Mouse (Mus musculus) embryonic facial prominence, embryonic 10.5 days (tissue): ENCODE measurements around the gene Sv2c. TPM values are rescaled to one million over a fixed set of nuclear protein-coding genes. Genes with fewer than 3 reads are reported as not detected.
"Not testable (repeated sequence)": the region's sequence is repeated elsewhere in the genome, so short reads cannot be mapped to it uniquely, and the experiment has no call there.

Source experiments
- DNase-seq: peaks from one replicate; pipeline ENCODE4 v3.0.0-alpha.2; 2017; ENCODE audit warnings: low spot score
- H3K27ac ChIP-seq: fragments of 300-500 bp; sonication (generic); replicated peaks from 2 replicates; pipeline ENCODE4 v1.5.1; 2016; ENCODE audit warnings: mild to moderate bottlenecking
- H3K27me3 ChIP-seq: fragments of 300-500 bp; sonication (generic); replicated peaks from 2 replicates; pipeline ENCODE4 v1.6.1; 2016; ENCODE audit warnings: low read depth, mild to moderate bottlenecking; ENCODE audit not compliant: poor library complexity, severe bottlenecking
- H3K36me3 ChIP-seq: fragments of 300-500 bp; sonication (generic); replicated peaks from 2 replicates; pipeline ENCODE4 v1.6.1; 2016; ENCODE audit warnings: mild to moderate bottlenecking, moderate library complexity
- H3K4me1 ChIP-seq: fragments of 300-500 bp; sonication (generic); 2 replicates; pipeline ENCODE4 v1.6.1; 2016
- H3K4me3 ChIP-seq: fragments of 300-500 bp; sonication (generic); 2 replicates; pipeline ENCODE4 v1.5.1; 2016; ENCODE audit warnings: mild to moderate bottlenecking, moderate library complexity
- H3K9me3 ChIP-seq: fragments of 300-500 bp; sonication (generic); 2 replicates; pipeline ENCODE4 v1.6.1; 2016; ENCODE audit warnings: mild to moderate bottlenecking
- WGBS: fragments of 180-500 bp; shearing (Covaris S2); methylation state at CpG from one replicate; pipeline ENCODE4 v1.1.7; 2016; 5-methylcytosine and 5-hydroxymethylcytosine counted together
- polyA plus RNA-seq: library from polyadenylated mRNA; unstranded; fragments of >200 nt; fragmentation: Nextera tagmentation; extraction: Ambion mirVana; gene quantifications from 2 replicates; pipeline ENCODE4 v1.2.1, GENCODE M21; 2016

Gene Sv2c
- polyA plus RNA-seq, 1 experiment from 2014 or later = 0.87 TPM

DNA sequence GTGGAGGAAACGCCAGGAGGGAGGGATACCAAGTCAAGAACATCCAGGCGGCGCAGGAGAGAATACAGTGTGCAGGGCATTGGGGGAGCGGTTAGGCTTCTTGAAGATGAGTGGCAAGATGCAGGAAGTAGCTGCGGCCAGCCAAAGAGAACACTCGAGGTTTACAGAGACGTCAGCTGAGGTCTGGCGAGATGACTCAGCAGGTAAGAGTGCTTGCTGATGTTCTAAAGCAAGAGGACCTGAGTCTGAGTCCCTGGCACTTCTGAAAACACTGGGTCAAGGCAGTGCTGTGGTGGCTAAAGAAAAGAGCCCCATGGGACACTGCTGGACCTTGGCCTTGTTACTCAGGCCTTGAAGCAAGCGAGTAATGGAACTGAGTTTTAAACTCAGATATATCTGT, 144.2 kb downstream of the Sv2c start:
- Histone ChIP-seq H3K4me3 (no peak overlapping the region), H3K27me3 (0 out of 2 replicates have a peak, but pooled peaks cover 3% of the 10 kb centered on the region), H3K36me3 (no peaks in the 10 kb centered on the region), H3K9me3 (no peaks in the 10 kb centered on the region), H3K4me1 (peaks cover 8% of the 10 kb centered on the region; the same call in 1 of the 2 replicates), H3K27ac (no peak overlapping the region)
- no peak for DNase-seq
- 86% methylated on average over 9 of the region's 9 CpGs for WGBS

DNA sequence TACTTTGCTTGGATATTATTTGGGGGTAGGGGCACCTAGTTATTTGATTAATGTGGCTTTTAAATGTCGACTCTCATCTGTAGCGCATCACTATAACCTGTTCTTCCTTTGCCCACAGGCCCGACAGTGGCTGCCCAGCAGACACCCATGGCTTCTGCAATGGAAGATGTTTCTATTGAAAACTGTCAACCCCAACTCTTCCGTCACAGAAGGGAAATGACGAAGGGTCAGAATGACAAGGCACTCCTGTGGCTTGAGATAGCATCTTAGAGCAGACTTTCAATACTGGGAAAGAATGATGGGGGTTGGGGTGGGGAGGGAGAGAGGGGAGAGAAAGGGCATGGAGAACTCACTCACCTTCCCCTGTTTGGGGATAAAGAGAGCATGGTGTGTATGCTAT, 145.2 kb downstream of the Sv2c start:
- Histone ChIP-seq H3K36me3 (no peaks in the 10 kb centered on the region), H3K9me3 (no peaks in the 10 kb centered on the region), H3K4me1 (peaks cover 7% of the 10 kb centered on the region; the same call in 1 of the 2 replicates), H3K27ac (no peak overlapping the region), H3K27me3 (0 out of 2 replicates have a peak, but pooled peaks cover 3% of the 10 kb centered on the region), H3K4me3 (no peak overlapping the region)
- WGBS = 84% methylated on average over 5 of the region's 5 CpGs
- DNase-seq = no peak

DNA sequence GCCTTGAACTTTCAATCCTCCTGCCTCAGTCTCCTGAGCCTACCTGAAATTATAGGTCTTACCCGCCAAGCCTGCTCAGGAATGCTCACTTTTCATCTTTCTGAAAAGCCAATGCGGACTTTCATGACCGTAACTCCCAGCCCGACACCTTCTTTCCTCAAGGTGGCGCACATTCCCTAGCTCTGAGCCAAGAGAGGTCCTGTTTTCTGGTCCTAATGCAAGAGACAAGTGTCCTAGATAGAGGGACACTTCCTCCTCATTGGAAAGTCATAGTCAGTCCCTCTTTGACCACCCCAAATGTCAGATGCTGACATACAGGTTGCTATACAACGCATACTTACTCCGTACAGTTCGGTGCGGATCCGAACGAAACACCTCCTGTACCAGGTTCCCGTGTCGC, 146.0 kb downstream of the Sv2c start:
- H3K36me3 ChIP-seq = no peaks in the 10 kb centered on the region
- 72% methylated on average over 13 of the region's 13 CpGs for WGBS
- no peak overlapping the region for H3K27ac ChIP-seq
- 0 out of 2 replicates have a peak, but pooled peaks cover 3% of the 10 kb centered on the region for H3K27me3 ChIP-seq
- no peak overlapping the region for H3K4me3 ChIP-seq
- H3K4me1 ChIP-seq = no peaks in the 10 kb centered on the region
- DNase-seq = peak; percentile 34
- no peaks in the 10 kb centered on the region for H3K9me3 ChIP-seq

DNA sequence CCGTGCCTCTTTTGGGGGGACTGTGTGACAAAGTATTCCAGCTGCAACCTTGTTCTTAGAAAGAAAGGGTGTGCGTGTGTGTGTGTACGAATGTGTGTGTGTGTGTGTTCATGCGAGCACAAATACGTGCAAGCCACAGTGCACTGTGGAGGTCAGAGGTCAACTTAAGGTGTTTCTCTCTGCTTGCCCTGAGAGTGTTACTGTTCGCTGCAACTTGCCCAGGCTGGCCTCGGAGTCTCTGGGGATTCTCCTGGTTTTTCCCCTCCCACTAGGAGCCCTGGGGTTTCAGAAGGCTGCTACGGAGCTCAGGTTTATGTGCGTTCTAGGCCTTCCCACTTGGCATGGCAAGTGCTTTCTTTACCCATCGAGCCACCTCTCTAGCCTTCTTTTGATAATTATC, 157.2 kb downstream of the Sv2c start:
- WGBS = 74% methylated on average over 10 of the region's 10 CpGs
- Histone ChIP-seq H3K27ac (no peak overlapping the region), H3K4me3 (no peak overlapping the region), H3K4me1 (peaks cover 5% of the 10 kb centered on the region; the same call in 1 of the 2 replicates), H3K27me3 (0 out of 2 replicates have a peak, but pooled peaks cover 8% of the 10 kb centered on the region), H3K9me3 (no peaks in the 10 kb centered on the region), H3K36me3 (no peaks in the 10 kb centered on the region)
- DNase-seq = no peak

DNA sequence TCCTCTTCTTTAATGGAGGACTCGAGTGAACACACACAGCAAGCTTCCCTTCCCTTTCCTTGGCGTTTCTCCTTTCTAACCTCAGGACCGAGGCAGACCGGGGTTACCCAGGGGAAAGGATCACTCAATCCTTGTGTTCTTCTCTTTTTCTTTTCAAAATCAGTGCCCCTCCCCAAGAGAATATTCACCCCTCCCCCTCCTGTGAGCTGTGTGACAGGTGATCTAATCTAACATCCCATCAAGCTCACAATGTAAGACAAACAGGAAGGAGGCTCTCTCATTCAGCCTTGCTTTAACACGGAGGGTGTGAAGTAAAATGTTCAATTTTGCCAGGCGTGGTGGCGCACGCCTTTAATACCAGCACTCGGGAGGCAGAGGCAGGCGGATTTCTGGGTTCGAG, 158.3 kb downstream of the Sv2c start:
- Histone ChIP-seq H3K36me3 (no peaks in the 10 kb centered on the region), H3K27me3 (peaks cover 8% of the 10 kb centered on the region; the same call in 1 of the 2 replicates), H3K27ac (no peak overlapping the region), H3K4me1 (peaks cover 5% of the 10 kb centered on the region; the same call in 1 of the 2 replicates), H3K4me3 (no peak overlapping the region), H3K9me3 (no peaks in the 10 kb centered on the region)
- 90% methylated on average over 11 of the region's 11 CpGs for WGBS
- no peak for DNase-seq

DNA sequence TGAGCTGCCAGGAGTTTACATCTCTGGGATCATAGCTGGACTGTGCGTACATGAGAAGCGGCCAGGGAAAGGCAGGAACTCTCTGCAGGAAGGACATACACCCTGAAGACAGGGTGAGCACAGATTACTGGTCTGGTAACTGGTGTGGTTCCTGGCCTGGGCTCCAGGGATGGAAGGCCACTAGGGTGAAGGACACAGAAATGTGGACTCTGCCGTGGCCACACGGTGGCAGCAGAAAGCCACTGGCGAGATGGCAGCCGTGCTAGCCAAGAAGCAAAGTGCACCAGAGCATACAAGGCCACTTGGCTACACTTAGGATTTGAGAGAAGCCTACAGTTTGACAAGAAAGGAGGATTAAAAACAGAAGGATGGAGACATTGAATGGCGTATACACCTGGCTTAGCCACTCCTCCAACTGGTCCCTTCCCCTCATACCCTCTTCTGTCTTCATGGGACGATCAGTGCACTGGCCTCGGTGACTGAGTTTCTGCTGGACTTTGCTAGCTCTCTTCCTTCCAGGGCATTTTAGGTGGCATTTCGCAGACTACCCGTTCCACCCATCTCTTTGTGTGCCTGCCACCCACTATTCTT, 158.9 kb downstream of the Sv2c start:
- WGBS = 57% methylated on average over 11 of the region's 11 CpGs
- Histone ChIP-seq H3K36me3 (no peaks in the 10 kb centered on the region), H3K27me3 (peaks cover 10% of the 10 kb centered on the region; the same call in 1 of the 2 replicates), H3K4me3 (no peak overlapping the region), H3K9me3 (no peaks in the 10 kb centered on the region), H3K27ac (no peak overlapping the region), H3K4me1 (peaks cover 3% of the 10 kb centered on the region)
- DNase-seq = peak; percentile 80

DNA sequence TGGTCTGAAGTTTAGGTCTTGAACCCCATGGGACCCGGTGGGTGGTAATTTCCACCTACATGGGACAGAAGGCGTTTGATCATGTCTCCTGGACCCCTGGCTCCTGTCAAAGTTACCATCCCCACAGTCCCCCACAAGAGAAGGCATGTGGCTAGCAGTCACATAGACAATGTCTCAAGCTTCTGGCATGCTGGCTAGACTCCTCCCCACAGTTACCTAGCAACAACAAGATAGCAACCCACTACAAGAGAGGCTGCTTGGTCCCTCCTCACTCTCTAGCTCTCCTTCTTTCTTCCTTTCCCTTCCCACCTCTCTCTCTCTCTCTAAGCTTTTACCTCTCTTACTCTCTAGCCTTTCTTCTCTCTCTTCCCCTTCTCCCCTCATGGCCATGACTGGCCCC, 164.3 kb downstream of the Sv2c start:
- H3K4me3 ChIP-seq, DNase-seq, H3K36me3 ChIP-seq, H3K9me3 ChIP-seq: not testable (repeated sequence)
- Histone ChIP-seq H3K27me3 (peaks cover 11% of the 10 kb centered on the region; the same call in 1 of the 2 replicates), H3K27ac (0 out of 2 replicates have a peak overlapping the region, but pooled peaks have one; percentile 44), H3K4me1 (peaks cover 46% of the 10 kb centered on the region)
- 78% methylated on average over 2 of the region's 2 CpGs for WGBS

DNA sequence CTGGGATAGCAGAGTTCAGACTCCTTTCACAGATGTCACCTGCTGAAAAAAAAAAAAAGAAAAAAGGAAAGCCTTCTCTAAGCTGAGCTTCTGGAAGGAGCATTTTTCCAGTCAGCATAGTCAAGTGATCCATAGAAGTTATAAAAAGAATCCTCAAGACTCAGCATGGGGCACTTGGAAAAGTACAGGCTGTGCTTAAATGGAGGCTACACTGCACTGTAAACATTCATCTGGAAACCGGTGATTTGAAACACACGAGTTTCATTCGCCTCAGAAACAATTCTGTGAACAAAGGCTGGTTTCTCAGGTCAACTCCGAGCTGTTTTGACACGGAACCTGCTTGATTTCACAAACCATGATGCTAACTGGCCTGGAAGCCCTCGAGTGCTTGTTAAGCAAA, 165.6 kb downstream of the Sv2c start:
- H3K4me3 ChIP-seq = no peak overlapping the region
- 83% methylated on average over 6 of the region's 6 CpGs for WGBS

DNA sequence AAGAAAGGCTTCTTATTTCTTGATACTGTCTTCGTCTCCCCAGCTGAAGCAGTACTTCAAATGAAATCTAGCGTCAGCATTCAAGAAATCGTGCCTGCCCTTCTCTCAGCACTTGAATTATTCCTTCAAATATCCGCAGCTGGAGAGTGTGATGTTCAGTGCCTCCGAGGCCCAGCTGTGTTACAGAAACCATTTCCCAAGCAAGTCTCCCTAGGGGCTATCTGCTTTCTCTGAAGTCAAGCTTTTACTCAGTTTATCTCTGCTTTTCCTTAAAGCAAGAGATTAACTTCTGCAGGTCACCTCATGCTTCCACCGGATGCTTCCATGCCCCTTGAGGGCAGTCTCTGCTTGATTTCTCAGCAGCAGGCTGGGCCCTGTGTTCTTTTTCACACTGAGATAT, 166.8 kb downstream of the Sv2c start:
- no peak for DNase-seq
- peaks cover 61% of the 10 kb centered on the region for H3K4me1 ChIP-seq
- H3K4me3 ChIP-seq = no peak overlapping the region
- H3K9me3 ChIP-seq = no peaks in the 10 kb centered on the region
- no peaks in the 10 kb centered on the region for H3K36me3 ChIP-seq
- peaks cover 18% of the 10 kb centered on the region; the same call in 1 of the 2 replicates for H3K27me3 ChIP-seq
- no peak overlapping the region for H3K27ac ChIP-seq
- 65% methylated on average over 6 of the region's 6 CpGs for WGBS

More for the DNA sequence above, 165.6 kb downstream of the Sv2c start:
- Histone ChIP-seq H3K27ac (no peak overlapping the region), H3K36me3 (no peaks in the 10 kb centered on the region), H3K27me3 (peaks cover 18% of the 10 kb centered on the region; the same call in 1 of the 2 replicates), H3K9me3 (no peaks in the 10 kb centered on the region), H3K4me1 (peaks cover 51% of the 10 kb centered on the region)
- no peak for DNase-seq

DNA sequence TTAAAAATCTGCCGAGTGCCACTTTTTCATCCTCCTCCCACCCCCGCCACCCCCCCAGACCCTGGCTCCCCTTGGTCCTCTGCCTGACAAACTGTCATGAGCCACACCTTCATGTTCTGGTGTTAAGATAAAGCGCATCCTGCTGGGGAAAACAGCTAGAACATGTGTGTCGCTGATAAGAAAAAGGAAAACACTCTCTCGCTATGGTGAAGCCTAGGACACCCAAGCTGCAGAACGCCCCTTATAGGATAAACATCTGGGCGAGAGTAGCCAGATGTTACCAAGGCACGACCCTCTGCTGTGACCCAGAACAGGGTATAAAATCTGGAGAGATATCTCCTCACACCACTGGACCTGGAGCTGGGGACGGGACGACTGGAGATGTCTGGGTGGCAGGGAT, 167.2 kb downstream of the Sv2c start:
- Histone ChIP-seq H3K36me3 (no peaks in the 10 kb centered on the region), H3K27ac (0 out of 2 replicates have a peak overlapping the region, but pooled peaks have one; percentile 19), H3K4me3 (no peak overlapping the region), H3K27me3 (peaks cover 18% of the 10 kb centered on the region; the same call in 1 of the 2 replicates), H3K4me1 (peaks cover 65% of the 10 kb centered on the region), H3K9me3 (no peaks in the 10 kb centered on the region)
- DNase-seq = no peak
- WGBS = 63% methylated on average over 10 of the region's 10 CpGs

DNA sequence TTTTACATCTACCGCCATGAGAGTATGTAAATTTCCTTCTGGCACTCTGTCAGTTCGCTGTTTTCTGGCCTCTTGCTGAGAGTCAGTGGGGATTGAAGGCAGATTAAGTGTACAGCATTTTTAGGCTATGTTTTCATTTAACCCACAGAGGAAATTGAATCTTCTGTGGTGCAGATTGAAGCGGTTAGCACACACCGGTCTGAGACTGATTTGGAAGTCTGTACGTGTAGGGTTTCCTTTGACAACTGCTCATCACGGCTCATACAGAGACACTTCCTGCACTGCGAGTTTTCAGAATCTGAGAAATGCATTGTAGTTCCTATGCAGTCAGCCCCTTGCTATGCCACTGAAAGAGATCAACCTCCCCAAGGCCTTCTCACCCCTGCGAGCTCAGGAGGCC, 168.2 kb downstream of the Sv2c start:
- H3K27ac ChIP-seq = 0 out of 2 replicates have a peak overlapping the region, but pooled peaks have one; percentile 41
- H3K36me3 ChIP-seq = no peaks in the 10 kb centered on the region
- H3K4me3 ChIP-seq = no peak overlapping the region
- H3K9me3 ChIP-seq = no peaks in the 10 kb centered on the region
- H3K4me1 ChIP-seq = peaks cover 75% of the 10 kb centered on the region
- H3K27me3 ChIP-seq = peaks cover 18% of the 10 kb centered on the region; the same call in 1 of the 2 replicates
- WGBS = 40% methylated on average over 8 of the region's 8 CpGs
- peak; percentile 21 for DNase-seq

DNA sequence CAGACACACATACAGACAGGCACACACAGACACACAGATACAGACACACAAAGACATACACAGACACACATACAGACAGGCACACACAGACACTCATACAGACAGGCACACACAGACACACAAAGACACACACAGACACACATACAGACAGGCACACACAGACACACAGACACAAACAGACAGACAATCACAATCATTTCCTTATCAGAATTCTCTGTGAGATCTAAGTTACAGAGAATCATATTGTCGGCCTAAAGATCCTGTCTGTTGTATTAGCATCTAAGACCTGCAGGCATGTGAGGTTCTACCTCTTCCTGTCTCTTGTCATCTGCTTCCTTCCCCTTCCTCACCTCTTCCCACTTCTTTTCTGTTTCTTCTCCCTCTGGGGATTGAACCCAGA, 168.7 kb downstream of the Sv2c start:
- H3K27ac ChIP-seq = peak overlapping the region; percentile 41; the same call in 1 of the 2 replicates

DNA sequence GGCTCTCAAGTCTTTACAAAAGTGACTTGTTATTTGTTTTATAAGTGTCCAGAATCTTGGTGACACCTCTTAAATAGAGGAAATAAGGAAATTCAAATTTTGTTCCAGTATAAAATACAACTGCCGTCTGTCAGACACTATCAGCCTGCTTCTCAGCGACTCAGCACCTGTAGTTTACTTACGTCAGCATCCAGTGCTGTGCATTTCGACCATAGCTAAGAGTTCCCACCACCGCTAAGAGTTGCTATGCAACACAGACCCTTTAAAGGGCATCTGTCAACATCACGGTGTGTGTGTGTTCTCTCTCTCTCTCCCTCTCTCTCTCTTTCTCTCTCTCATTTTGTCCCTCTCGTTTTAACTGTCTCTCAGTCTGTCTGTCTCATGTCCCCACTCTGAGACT, 170.5 kb downstream of the Sv2c start:
- WGBS = 40% methylated on average over 7 of the region's 7 CpGs
- Histone ChIP-seq H3K4me3 (peak overlapping the region; percentile 56; the same call in 1 of the 2 replicates), H3K27me3 (peaks cover 15% of the 10 kb centered on the region; the same call in 1 of the 2 replicates), H3K9me3 (no peaks in the 10 kb centered on the region), H3K27ac (0 out of 2 replicates have a peak overlapping the region, but pooled peaks have one; percentile 54), H3K4me1 (peaks cover 75% of the 10 kb centered on the region), H3K36me3 (no peaks in the 10 kb centered on the region)
- DNase-seq = no peak

More for the DNA sequence above, 168.7 kb downstream of the Sv2c start:
- Histone ChIP-seq H3K27me3 (peaks cover 18% of the 10 kb centered on the region; the same call in 1 of the 2 replicates), H3K4me1 (peaks cover 78% of the 10 kb centered on the region), H3K4me3 (no peak overlapping the region), H3K36me3 (no peaks in the 10 kb centered on the region), H3K9me3 (no peaks in the 10 kb centered on the region)
- DNase-seq = no peak
- WGBS = 76% methylated on average over 1 of the region's 1 CpGs
